Mouse (Mus musculus): ENCODE measurements around the gene Rab22a. TPM values are rescaled to one million over a fixed set of nuclear protein-coding genes. Genes with fewer than 3 reads are reported as not detected.
"Not testable (repeated sequence)": the region's sequence is repeated elsewhere in the genome, so short reads cannot be mapped to it uniquely, and the experiment has no call there.

Rab22a gene
- polyA plus RNA-seq (2015; fragmentation: Nextera tagmentation; extraction: Ambion mirVana) = 32.5 and 35.0 TPM in 2 replicates

DNA sequence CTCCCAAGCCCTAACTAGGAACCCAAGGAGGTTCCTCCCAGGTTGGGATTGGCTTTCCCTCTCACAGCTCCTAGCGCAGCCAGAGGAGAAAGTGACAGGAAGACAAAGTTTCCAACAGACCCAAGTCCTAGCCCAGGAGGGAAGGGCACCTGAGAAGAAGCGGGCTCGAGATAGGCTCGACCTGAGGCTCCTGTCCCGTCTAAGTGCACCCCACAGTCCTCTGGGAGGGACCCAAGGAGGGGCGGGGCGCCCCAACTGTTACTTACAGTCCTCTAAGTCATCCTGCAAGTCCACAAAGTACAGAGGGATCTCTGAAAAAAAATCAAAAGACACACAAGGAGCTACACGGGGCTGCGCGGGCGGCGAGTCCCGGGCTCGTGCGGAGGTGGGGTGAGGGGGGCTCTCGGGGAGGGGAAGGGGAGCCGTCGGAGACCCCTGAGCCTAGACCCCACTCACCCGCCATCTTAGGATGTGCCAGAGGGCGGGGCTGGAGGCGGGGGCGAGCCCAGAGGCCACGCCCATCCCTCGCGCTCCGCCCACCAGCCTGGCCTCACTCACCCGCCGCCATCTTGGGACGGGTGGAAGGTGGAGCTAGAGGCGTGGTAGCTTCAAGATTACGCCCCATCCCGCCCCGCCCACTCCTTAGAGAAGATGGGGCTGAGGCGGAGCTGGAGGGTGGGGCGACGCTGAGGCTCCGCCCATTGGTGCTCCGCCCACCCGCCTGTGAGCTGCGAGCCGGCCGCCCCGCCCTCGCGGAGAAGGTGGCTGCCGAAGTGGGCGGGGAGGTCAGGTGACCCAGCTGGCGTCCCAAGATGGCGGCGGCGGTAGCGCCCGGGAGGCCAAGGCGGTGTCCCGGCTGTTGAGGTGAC is at the start of gene Rab22a:
Rab22a (plus strand) TSS at position 704 of the 869 bp plus-strand sequence.
- Histone ChIP-seq H3K9ac (ENCODE audit: low read depth, low read length) (peak within 1 kb of the TSS; percentile 93), H3K4me1 (ENCODE audit: control insufficient read depth, insufficient read depth, low read depth, low read length) (peaks cover 14% of the 10 kb centered on the region), H3K9me3 (ENCODE audit: control insufficient read depth, low read length) (no peaks in the 10 kb centered on the region), H3K4me3 (ENCODE audit: low read length) (peak within 1 kb of the TSS; percentile 95), H3K27ac (ENCODE audit: low read depth, low read length) (peak within 1 kb of the TSS; percentile 49), H3K4me2 (ENCODE audit: low read length) (peak within 1 kb of the TSS; percentile 97), H3K27me3 (replicated peaks; ENCODE audit: control insufficient read depth, insufficient read depth, low read length) (no peaks in the 10 kb centered on the region), H3K36me3 (ENCODE audit: control insufficient read depth, insufficient read depth, low read length) (no peaks in the 10 kb centered on the region; the same call in 1 of the 2 replicates)
- ATAC-seq = peak; percentile 97
- under 1% methylated on average over 41 of the region's 55 CpGs for WGBS

DNA sequence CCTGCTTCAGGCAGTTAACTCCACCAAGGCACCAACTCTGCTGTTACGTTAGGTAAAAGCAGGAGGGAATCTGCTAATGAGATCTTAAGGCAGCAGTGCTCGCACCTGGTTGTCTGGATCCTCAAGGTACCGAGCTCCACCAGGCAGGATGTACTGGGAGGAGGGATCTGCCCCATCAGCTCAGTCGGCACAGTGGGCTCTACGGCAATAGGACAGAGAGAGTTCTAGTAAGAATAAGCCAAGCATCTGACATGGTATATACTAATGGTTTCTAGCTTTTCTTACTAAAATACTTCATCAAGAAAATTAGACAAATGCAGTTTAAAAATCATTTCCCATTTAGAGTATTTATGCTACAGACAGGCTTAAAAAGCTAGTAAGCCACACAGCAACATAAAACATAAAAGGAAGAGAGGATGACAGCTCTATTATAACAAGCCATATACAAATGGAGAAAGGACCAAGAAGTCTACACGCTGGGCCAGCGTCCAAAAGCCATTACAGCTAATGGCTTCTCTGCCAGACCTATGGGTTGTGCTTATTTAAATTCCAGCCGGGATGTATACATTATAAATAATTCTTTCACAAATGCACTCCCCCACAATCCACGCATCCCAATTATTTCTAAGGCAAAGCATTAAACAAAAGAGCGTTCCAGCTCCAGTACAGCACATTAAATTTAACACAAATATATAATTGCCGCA is 44.0 kb upstream of the Rab22a start:
- 0 out of 2 replicates have a peak, but pooled peaks have one; percentile 27 for ATAC-seq
- H3K27me3 ChIP-seq (replicated peaks; ENCODE audit: control insufficient read depth, insufficient read depth, low read length) = no peaks in the 10 kb centered on the region
- H3K4me1 ChIP-seq (ENCODE audit: control insufficient read depth, insufficient read depth, low read depth, low read length) = no peaks in the 10 kb centered on the region
- H3K36me3 ChIP-seq (ENCODE audit: control insufficient read depth, insufficient read depth, low read length) = no peaks in the 10 kb centered on the region
- no peak overlapping the region for H3K4me2 ChIP-seq (ENCODE audit: low read length)
- no peak overlapping the region for H3K4me3 ChIP-seq (ENCODE audit: low read length)
- H3K9ac ChIP-seq (ENCODE audit: low read depth, low read length) = no peak overlapping the region
- H3K9me3 ChIP-seq (ENCODE audit: control insufficient read depth, low read length) = 0 out of 2 replicates have a peak, but pooled peaks cover 2% of the 10 kb centered on the region
- WGBS = 67% methylated on average over 11 of the region's 11 CpGs
- no peak overlapping the region for H3K27ac ChIP-seq (ENCODE audit: low read depth, low read length)

DNA sequence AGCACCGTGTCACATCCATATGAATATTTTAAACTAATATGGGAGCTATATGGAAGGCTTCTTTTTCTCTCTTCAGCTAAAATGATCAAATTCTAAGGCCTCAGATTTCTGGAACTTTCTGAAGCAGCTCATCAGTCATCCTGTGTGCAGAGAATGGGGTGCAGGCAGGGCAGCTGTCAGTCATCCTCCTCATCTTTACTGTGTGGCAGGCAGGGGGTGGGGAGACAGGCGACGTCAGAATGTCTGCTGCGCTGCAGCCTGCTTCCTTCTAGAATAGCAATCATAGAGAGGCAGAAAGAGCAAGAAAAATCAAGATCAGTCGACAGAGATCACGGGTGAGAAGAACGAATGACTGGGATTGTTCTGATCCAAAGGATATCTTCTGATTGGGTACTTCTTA is 43.4 kb upstream of the Rab22a start:
- Histone ChIP-seq H3K4me3 (ENCODE audit: low read length) (no peak overlapping the region), H3K9me3 (ENCODE audit: control insufficient read depth, low read length) (0 out of 2 replicates have a peak, but pooled peaks cover 2% of the 10 kb centered on the region), H3K9ac (ENCODE audit: low read depth, low read length) (no peak overlapping the region), H3K4me2 (ENCODE audit: low read length) (no peak overlapping the region), H3K36me3 (ENCODE audit: control insufficient read depth, insufficient read depth, low read length) (no peaks in the 10 kb centered on the region), H3K27ac (ENCODE audit: low read depth, low read length) (no peak overlapping the region), H3K4me1 (ENCODE audit: control insufficient read depth, insufficient read depth, low read depth, low read length) (no peaks in the 10 kb centered on the region), H3K27me3 (replicated peaks; ENCODE audit: control insufficient read depth, insufficient read depth, low read length) (no peaks in the 10 kb centered on the region)
- WGBS = 61% methylated on average over 7 of the region's 7 CpGs
- no peak for ATAC-seq

DNA sequence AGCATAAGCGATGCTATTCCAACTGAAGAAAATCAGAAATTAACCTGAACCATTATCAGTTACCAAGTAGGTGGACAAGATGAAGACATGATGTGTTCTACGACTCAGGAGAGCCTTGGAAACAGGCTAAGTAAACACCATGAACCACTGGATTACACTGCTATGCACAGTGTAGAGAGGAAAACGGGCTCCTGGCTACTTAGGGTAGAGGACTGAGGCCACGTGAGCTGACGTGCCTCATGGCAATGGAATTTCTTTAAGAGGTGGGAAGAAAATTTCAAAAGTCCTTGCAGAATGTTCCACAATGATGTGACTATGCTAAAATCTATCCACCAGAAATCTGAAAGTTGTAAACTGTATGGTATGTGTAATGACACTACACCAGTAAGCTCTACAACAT is 40.4 kb upstream of the Rab22a start:
- 94% methylated on average over 5 of the region's 5 CpGs for WGBS
- H3K4me3 ChIP-seq (ENCODE audit: low read length) = no peak overlapping the region
- H3K4me2 ChIP-seq (ENCODE audit: low read length) = no peak overlapping the region
- H3K27ac ChIP-seq (ENCODE audit: low read depth, low read length) = no peak overlapping the region
- 0 out of 2 replicates have a peak, but pooled peaks cover 2% of the 10 kb centered on the region for H3K9me3 ChIP-seq (ENCODE audit: control insufficient read depth, low read length)
- no peak overlapping the region for H3K9ac ChIP-seq (ENCODE audit: low read depth, low read length)
- H3K4me1 ChIP-seq (ENCODE audit: control insufficient read depth, insufficient read depth, low read depth, low read length) = peaks cover 6% of the 10 kb centered on the region
- no peaks in the 10 kb centered on the region for H3K36me3 ChIP-seq (ENCODE audit: control insufficient read depth, insufficient read depth, low read length)
- H3K27me3 ChIP-seq (replicated peaks; ENCODE audit: control insufficient read depth, insufficient read depth, low read length) = no peaks in the 10 kb centered on the region
- ATAC-seq = no peak

- Histone ChIP-seq H3K4me1 (ENCODE audit: control insufficient read depth, insufficient read depth, low read depth, low read length) (peaks cover 6% of the 10 kb centered on the region), H3K4me3 (ENCODE audit: low read length) (no peak overlapping the region), H3K27me3 (replicated peaks; ENCODE audit: control insufficient read depth, insufficient read depth, low read length) (no peaks in the 10 kb centered on the region), H3K9ac (ENCODE audit: low read depth, low read length) (no peak overlapping the region), H3K36me3 (ENCODE audit: control insufficient read depth, insufficient read depth, low read length) (no peaks in the 10 kb centered on the region), H3K9me3 (ENCODE audit: control insufficient read depth, low read length) (0 out of 2 replicates have a peak, but pooled peaks cover 2% of the 10 kb centered on the region), H3K27ac (ENCODE audit: low read depth, low read length) (no peak overlapping the region), H3K4me2 (ENCODE audit: low read length) (no peak overlapping the region)
- ATAC-seq = no peak
- WGBS = 97% methylated on average over 4 of the region's 4 CpGs
Observed at GRCm38 (mm10) chr2:173620645-173621044, 38.9 kb upstream of the Rab22a start.

GRCm38 (mm10) chr2:173622173-173622601 is 37.4 kb upstream of the Rab22a start:
- Histone ChIP-seq H3K9ac (ENCODE audit: low read depth, low read length) (no peak overlapping the region), H3K36me3 (ENCODE audit: control insufficient read depth, insufficient read depth, low read length) (no peaks in the 10 kb centered on the region), H3K4me3 (ENCODE audit: low read length) (no peak overlapping the region), H3K4me2 (ENCODE audit: low read length) (no peak overlapping the region), H3K9me3 (ENCODE audit: control insufficient read depth, low read length) (no peaks in the 10 kb centered on the region), H3K4me1 (ENCODE audit: control insufficient read depth, insufficient read depth, low read depth, low read length) (peaks cover 6% of the 10 kb centered on the region), H3K27ac (ENCODE audit: low read depth, low read length) (no peak overlapping the region), H3K27me3 (replicated peaks; ENCODE audit: control insufficient read depth, insufficient read depth, low read length) (no peaks in the 10 kb centered on the region)
- 32% methylated on average over 7 of the region's 7 CpGs for WGBS
- ATAC-seq = peak; percentile 64

GRCm38 (mm10) chr2:173624667-173625066 is 34.9 kb upstream of the Rab22a start:
- Histone ChIP-seq H3K4me2 (ENCODE audit: low read length) (no peak overlapping the region), H3K4me3 (ENCODE audit: low read length) (no peak overlapping the region), H3K9me3 (ENCODE audit: control insufficient read depth, low read length) (no peaks in the 10 kb centered on the region), H3K36me3 (ENCODE audit: control insufficient read depth, insufficient read depth, low read length) (no peaks in the 10 kb centered on the region), H3K27ac (ENCODE audit: low read depth, low read length) (no peak overlapping the region), H3K4me1 (ENCODE audit: control insufficient read depth, insufficient read depth, low read depth, low read length) (peaks cover 6% of the 10 kb centered on the region), H3K27me3 (replicated peaks; ENCODE audit: control insufficient read depth, insufficient read depth, low read length) (no peaks in the 10 kb centered on the region), H3K9ac (ENCODE audit: low read depth, low read length) (no peak overlapping the region)
- WGBS = 70% methylated on average over 7 of the region's 7 CpGs
- ATAC-seq = no peak

DNA sequence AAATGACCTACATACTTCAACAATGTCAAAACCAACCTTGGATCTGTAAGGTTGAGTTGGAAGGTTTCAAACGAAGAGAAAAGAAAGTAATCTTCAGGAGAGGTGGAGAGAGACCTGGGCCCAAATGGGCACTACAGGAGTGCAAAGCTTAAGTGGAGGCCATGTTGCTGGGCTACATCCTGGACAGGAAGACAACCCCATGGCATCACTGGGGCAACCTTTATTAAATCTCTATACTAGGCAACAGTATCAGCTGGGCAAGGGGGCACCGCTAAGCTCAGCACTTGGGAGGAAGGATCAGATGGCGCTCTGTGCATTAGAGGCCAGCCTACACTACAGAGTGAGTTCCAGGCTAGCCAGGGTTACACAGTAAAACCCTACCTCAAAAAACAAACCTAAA is 33.8 kb upstream of the Rab22a start:
- Histone ChIP-seq H3K9ac (ENCODE audit: low read depth, low read length) (no peak overlapping the region), H3K4me1 (ENCODE audit: control insufficient read depth, insufficient read depth, low read depth, low read length) (peaks cover 6% of the 10 kb centered on the region), H3K4me2 (ENCODE audit: low read length) (no peak overlapping the region), H3K27ac (ENCODE audit: low read depth, low read length) (no peak overlapping the region), H3K27me3 (replicated peaks; ENCODE audit: control insufficient read depth, insufficient read depth, low read length) (no peaks in the 10 kb centered on the region), H3K36me3 (ENCODE audit: control insufficient read depth, insufficient read depth, low read length) (no peaks in the 10 kb centered on the region), H3K4me3 (ENCODE audit: low read length) (no peak overlapping the region), H3K9me3 (ENCODE audit: control insufficient read depth, low read length) (no peaks in the 10 kb centered on the region)
- WGBS = 91% methylated on average over 3 of the region's 3 CpGs
- no peak for ATAC-seq

GRCm38 (mm10) chr2:173634106-173634505 is 25.5 kb upstream of the Rab22a start:
- 88% methylated on average over 12 of the region's 15 CpGs for WGBS
- not testable (repeated sequence) for H3K27ac ChIP-seq (ENCODE audit: low read depth, low read length); H3K9ac ChIP-seq (ENCODE audit: low read depth, low read length); H3K27me3 ChIP-seq (replicated peaks; ENCODE audit: control insufficient read depth, insufficient read depth, low read length); H3K4me3 ChIP-seq (ENCODE audit: low read length); ATAC-seq; H3K36me3 ChIP-seq (ENCODE audit: control insufficient read depth, insufficient read depth, low read length); H3K9me3 ChIP-seq (ENCODE audit: control insufficient read depth, low read length); H3K4me1 ChIP-seq (ENCODE audit: control insufficient read depth, insufficient read depth, low read depth, low read length); H3K4me2 ChIP-seq (ENCODE audit: low read length)
